Mouse (Mus musculus) erythroblast, embryonic 14.5 days (primary cell): ENCODE measurements around the gene Glt8d2. TPM values are rescaled to one million over a fixed set of nuclear protein-coding genes. Genes with fewer than 3 reads are reported as not detected.

Experiments used
- H3K27me3 ChIP-seq: 2 replicates; pipeline ENCODE4 v1.6.1; 2012; ENCODE audit warnings: inconsistent platforms; ENCODE audit not compliant: control insufficient read depth
- H3K36me3 ChIP-seq: 2 replicates; pipeline ENCODE4 v1.6.1; 2012; ENCODE audit warnings: mild to moderate bottlenecking, inconsistent platforms; ENCODE audit not compliant: control insufficient read depth
- H3K4me1 ChIP-seq: 2 replicates; pipeline ENCODE4 v1.6.1; 2012; ENCODE audit warnings: inconsistent platforms; ENCODE audit not compliant: control insufficient read depth
- H3K4me3 ChIP-seq: replicated peaks from 2 replicates; pipeline ENCODE3; 2012; ENCODE audit warnings: moderate library complexity, mild to moderate bottlenecking, inconsistent platforms
- H3K9me3 ChIP-seq: 2 replicates; pipeline ENCODE4 v1.6.1; 2012; ENCODE audit warnings: low read length, inconsistent platforms, mixed read lengths; ENCODE audit not compliant: control insufficient read depth
- GATA1 ChIP-seq: IDR thresholded peaks from 2 replicates; pipeline ENCODE4 v1.6.1; 2012; ENCODE audit warnings: low read length, inconsistent platforms, mixed read lengths
- TAL1 ChIP-seq: IDR thresholded peaks from 3 replicates; pipeline ENCODE4 v1.6.1; 2012; ENCODE audit warnings: low read length, inconsistent platforms, mixed read lengths
- polyA plus RNA-seq: library from polyadenylated mRNA; stranded (reverse); fragments of >175 nt; gene quantifications from 2 replicates; pipeline ENCODE4 v1.2.3, GENCODE M21; 2012

Glt8d2 gene
- polyA plus RNA-seq, 1 experiment, result not detected

GRCm38 (mm10) chr10:82654581-82654980 lies 35.9 kb downstream of the Glt8d2 start:
- no peaks in the 10 kb centered on the region for H3K27me3 ChIP-seq
- TF ChIP-seq GATA1, result no peak
- no peak for TF ChIP-seq TAL1
- no peaks in the 10 kb centered on the region for H3K9me3 ChIP-seq
- peaks cover 18% of the 10 kb centered on the region for H3K36me3 ChIP-seq
- no peak overlapping the region for H3K4me3 ChIP-seq
- H3K4me1 ChIP-seq, result no peaks in the 10 kb centered on the region

GRCm38 (mm10) chr10:82652625-82653024 lies 37.8 kb downstream of the Glt8d2 start:
- Histone ChIP-seq H3K27me3 (no peaks in the 10 kb centered on the region), H3K9me3 (no peaks in the 10 kb centered on the region), H3K36me3 (peaks cover 21% of the 10 kb centered on the region), H3K4me3 (no peak overlapping the region), H3K4me1 (no peaks in the 10 kb centered on the region)
- TF ChIP-seq TAL1 (no peak), GATA1 (no peak)

- TF ChIP-seq GATA1, result no peak
- TF ChIP-seq TAL1, result no peak
- Histone ChIP-seq H3K36me3 (peaks cover 34% of the 10 kb centered on the region), H3K4me3 (no peak overlapping the region), H3K27me3 (no peaks in the 10 kb centered on the region), H3K9me3 (no peaks in the 10 kb centered on the region), H3K4me1 (no peaks in the 10 kb centered on the region)
Measured at GRCm38 (mm10) chr10:82651221-82651620, 39.2 kb downstream of the Glt8d2 start.

DNA sequence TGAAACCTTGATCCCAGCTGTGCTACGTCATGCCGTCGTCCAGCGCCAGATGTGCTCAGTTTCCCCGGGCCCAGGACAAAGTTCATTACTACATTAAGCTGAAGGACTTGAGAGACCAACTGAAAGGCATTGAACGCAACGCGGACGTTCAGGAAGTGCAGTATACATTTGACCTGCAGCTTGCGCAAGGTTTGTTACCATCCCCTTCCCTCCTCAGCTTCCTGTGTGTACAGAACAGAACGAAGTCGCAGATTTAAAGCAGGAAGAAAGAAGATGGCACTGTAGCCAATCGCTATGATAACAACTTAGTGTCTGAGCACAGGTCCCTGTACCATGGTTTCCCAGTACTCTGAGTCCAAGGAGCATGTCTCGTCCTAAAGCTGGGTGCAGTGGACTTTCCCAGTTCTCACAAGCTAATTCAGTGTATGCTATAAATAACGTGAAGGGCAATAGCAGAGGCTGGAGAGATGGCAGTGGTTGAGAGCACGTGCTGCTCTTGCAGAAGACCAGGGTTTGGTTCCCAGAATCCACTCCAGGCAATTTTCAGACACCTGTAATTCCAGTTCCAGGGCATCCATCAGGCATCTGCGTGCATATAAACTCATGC lies 43.1 kb downstream of the Glt8d2 start:
- H3K36me3 ChIP-seq, result peaks cover 69% of the 10 kb centered on the region

DNA sequence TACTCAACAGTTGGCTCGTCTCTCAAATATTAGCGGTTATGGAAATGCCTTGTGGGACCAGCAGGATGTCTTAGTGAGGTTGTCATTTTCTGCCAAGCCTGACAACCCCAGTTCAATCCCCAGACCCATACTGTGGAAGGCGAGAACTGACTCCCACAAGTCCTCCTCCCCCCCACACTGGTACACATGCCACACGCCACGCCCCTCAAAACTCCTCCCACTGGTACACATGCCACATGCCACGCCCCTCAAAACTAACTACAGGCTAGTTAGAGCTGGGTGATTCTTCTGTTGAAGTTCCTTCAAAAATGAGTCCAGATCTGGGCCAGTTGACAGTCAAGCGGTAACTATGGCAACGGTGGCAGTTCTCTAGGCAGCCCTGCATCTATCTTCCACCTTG lies 44.4 kb downstream of the Glt8d2 start:
- H3K4me1 ChIP-seq, result no peaks in the 10 kb centered on the region
- no peaks in the 10 kb centered on the region for H3K9me3 ChIP-seq
- no peak overlapping the region for H3K4me3 ChIP-seq
- TF ChIP-seq TAL1 (no peak), GATA1 (no peak)
- peaks cover 70% of the 10 kb centered on the region for H3K36me3 ChIP-seq
- no peaks in the 10 kb centered on the region for H3K27me3 ChIP-seq

More for the DNA sequence above, 43.1 kb downstream of the Glt8d2 start:
- TF ChIP-seq GATA1 (no peak), TAL1 (no peak)
- Histone ChIP-seq H3K9me3 (no peaks in the 10 kb centered on the region), H3K4me3 (no peak overlapping the region), H3K4me1 (no peaks in the 10 kb centered on the region), H3K27me3 (no peaks in the 10 kb centered on the region)

GRCm38 (mm10) chr10:82641481-82641880 lies 49.0 kb downstream of the Glt8d2 start:
- peaks cover 90% of the 10 kb centered on the region for H3K36me3 ChIP-seq

DNA sequence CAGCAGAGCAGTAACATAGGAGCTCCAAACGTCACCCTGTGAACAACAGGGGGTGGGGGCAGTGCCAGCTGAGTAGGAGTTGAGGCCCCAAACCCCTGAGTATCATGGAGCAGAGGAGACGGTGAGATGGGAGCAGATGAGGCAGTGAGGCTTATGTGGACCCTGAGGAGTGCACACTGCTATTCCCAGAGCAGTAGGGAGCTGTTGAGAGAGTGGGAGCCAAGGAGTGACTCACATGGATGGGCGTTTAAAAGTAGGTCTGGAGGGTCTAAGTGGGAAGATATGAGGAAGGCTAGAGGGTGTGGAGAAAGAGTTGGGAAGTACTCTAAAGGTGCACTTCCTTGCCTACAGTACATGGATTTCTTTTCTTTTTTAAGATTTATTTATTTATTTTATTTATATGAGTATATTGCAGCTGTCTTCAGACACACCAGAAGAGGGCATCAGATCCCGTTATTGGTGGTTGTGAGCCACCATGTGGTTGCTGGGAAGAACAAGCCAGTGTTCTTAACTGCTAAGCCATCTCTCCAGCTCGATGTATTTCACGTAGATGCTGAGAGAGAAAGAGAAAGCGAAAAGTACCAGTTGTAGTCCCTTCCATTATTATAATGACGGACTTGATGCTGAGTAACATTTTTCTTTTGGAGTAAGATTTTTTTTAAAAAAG lies 51.3 kb downstream of the Glt8d2 start:
- peaks cover 80% of the 10 kb centered on the region for H3K36me3 ChIP-seq
- no peaks in the 10 kb centered on the region; the same call in 1 of the 2 replicates for H3K4me1 ChIP-seq
- TF ChIP-seq TAL1, result no peak
- no peak for TF ChIP-seq GATA1
- H3K4me3 ChIP-seq, result no peak overlapping the region
- H3K27me3 ChIP-seq, result no peaks in the 10 kb centered on the region
- H3K9me3 ChIP-seq, result no peaks in the 10 kb centered on the region

More at GRCm38 (mm10) chr10:82641481-82641880, 49.0 kb downstream of the Glt8d2 start:
- no peaks in the 10 kb centered on the region for H3K4me1 ChIP-seq
- no peaks in the 10 kb centered on the region for H3K9me3 ChIP-seq
- H3K27me3 ChIP-seq, result no peaks in the 10 kb centered on the region
- H3K4me3 ChIP-seq, result no peak overlapping the region
- TF ChIP-seq GATA1 (no peak), TAL1 (no peak)

DNA sequence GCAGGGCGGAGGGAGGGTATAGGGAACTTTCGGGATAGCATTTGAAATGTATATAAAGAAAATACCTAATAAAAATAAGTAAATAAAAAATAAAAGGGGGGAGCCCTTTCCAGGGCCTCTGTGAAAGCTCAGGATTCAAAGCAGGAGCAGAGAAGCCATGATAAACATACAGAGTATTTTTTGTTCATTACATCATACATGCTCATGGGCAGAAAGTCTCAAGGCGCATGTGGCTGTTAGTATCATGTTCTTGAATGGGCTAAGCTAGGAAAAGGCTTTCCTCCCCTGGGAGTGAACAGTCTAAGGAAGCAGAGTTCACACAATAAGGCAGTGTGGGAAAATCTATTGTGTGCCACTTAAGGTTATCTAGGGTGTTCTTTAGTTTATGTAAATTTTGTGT lies 54.1 kb downstream of the Glt8d2 start:
- peaks cover 77% of the 10 kb centered on the region for H3K36me3 ChIP-seq
- TF ChIP-seq TAL1, result no peak
- no peak for TF ChIP-seq GATA1
- H3K9me3 ChIP-seq, result no peaks in the 10 kb centered on the region
- no peak overlapping the region for H3K4me3 ChIP-seq
- H3K27me3 ChIP-seq, result no peaks in the 10 kb centered on the region
- peaks cover 11% of the 10 kb centered on the region for H3K4me1 ChIP-seq

- Histone ChIP-seq H3K27me3 (no peaks in the 10 kb centered on the region), H3K9me3 (no peaks in the 10 kb centered on the region), H3K4me3 (no peak overlapping the region), H3K4me1 (peaks cover 25% of the 10 kb centered on the region), H3K36me3 (peaks cover 62% of the 10 kb centered on the region)
- TF ChIP-seq TAL1, result no peak
- TF ChIP-seq GATA1, result no peak
Measured at GRCm38 (mm10) chr10:82634348-82634747, 56.1 kb downstream of the Glt8d2 start.
